Comparison of ENCODE assay signal across 8 mouse cellular contexts in genomic region chr2:58282259-58282910, GRCm38 (mm10).
A peak's percentile ranks its signal among the peaks of the same experiment; 100 is the strongest.
DNase-seq lines count a peak whose midpoint lies in the region; ATAC-seq and TF ChIP-seq lines count a peak whose summit lies in the region.

No protein-coding gene starts in this region.

- H3K4me3 ChIP-seq in ES-E14 (ENCODE audit: insufficient read depth in 1 of 2, low read depth in 1 of 2, low read length in 2 of 2, poor library complexity in 1 of 2, severe bottlenecking in 1 of 2), result no peak overlapping the region
- H3K4me3 ChIP-seq in forebrain, postnatal 0 days (ENCODE audit: low read depth, low read length), result no peak overlapping the region
- no peak overlapping the region for H3K4me3 ChIP-seq in liver, embryonic 13.5 days (replicated peaks)

- no peaks in the 10 kb centered on the region for H3K4me1 ChIP-seq in ES-E14 (ENCODE audit: control insufficient read depth in 2 of 2, insufficient read depth in 2 of 2, low read length in 2 of 2, poor library complexity in 1 of 2)
- H3K4me1 ChIP-seq in forebrain, postnatal 0 days (ENCODE audit: insufficient read depth), result peaks cover 4% of the 10 kb centered on the region; the same call in 1 of the 2 replicates
- H3K4me1 ChIP-seq in liver, embryonic 13.5 days (replicated peaks), result no peaks in the 10 kb centered on the region

- peak; percentile 63; the same call in 1 of the 2 replicates for ATAC-seq in forebrain, postnatal 0 days
- no peak for ATAC-seq in liver, embryonic 13.5 days (ENCODE audit: low read depth)
- ATAC-seq in neutrophil, adult 5-6 weeks (ENCODE audit: extremely low read depth, insufficient number of reproducible peaks, low FRiP score, poor library complexity, severe bottlenecking), result peak; percentile 98

- H3K36me3 ChIP-seq in ES-E14 (ENCODE audit: control insufficient read depth, insufficient read depth, low read length, poor library complexity, severe bottlenecking), result no peaks in the 10 kb centered on the region
- no peaks in the 10 kb centered on the region for H3K36me3 ChIP-seq in forebrain, postnatal 0 days (ENCODE audit: insufficient read depth)
- no peaks in the 10 kb centered on the region for H3K36me3 ChIP-seq in liver, embryonic 13.5 days

- WGBS in forebrain, postnatal 0 days, result 54% methylated on average over 8 of the region's 8 CpGs
- 47% methylated on average over 8 of the region's 8 CpGs for WGBS in liver, embryonic 13.5 days (ENCODE audit: insufficient replicate concordance)

- H3K27me3 ChIP-seq in forebrain, postnatal 0 days (ENCODE audit: insufficient read depth, low read length), result no peaks in the 10 kb centered on the region
- H3K27me3 ChIP-seq in liver, embryonic 13.5 days, result no peaks in the 10 kb centered on the region

- DNase-seq in 3T3-L1 (ENCODE audit: low read depth, low spot score) (peak; percentile 62), ES-E14 (ENCODE audit: low read depth, low spot score) (peak; percentile 65)
- DNase-seq in cerebellum, adult 11-12 months, result peak; percentile 19
- peak; percentile 46 for DNase-seq in forebrain, postnatal 0 days
- DNase-seq in kidney, adult 11 months, result peak; percentile 63
- peak; percentile 15 for DNase-seq in liver, embryonic 13.5 days
- peak; percentile 69 to 71 for DNase-seq in thymus, postnatal 36 days

- TF ChIP-seq CTCF in forebrain, postnatal 0 days (IDR thresholded peaks at IDR 0.05; ENCODE audit: low read depth), result peak; percentile 53

- in situ Hi-C loops in ES-E14 (cut with MboI; ENCODE audit: low sequenced_read_pairs in 2 of 2, unreplicated experiment in 2 of 2), result no loop called here

- no peak overlapping the region for H3K9ac ChIP-seq in ES-E14 (ENCODE audit: insufficient read depth, low read depth, low read length, poor library complexity, severe bottlenecking)
- no peak overlapping the region for H3K9ac ChIP-seq in forebrain, postnatal 0 days
- no peak overlapping the region for H3K9ac ChIP-seq in liver, embryonic 13.5 days

- no peak overlapping the region for H3K27ac ChIP-seq in ES-E14 (ENCODE audit: insufficient read depth, low read depth, low read length, poor library complexity, severe bottlenecking)
- H3K27ac ChIP-seq in forebrain, postnatal 0 days (ENCODE audit: low read depth, low read length), result no peak overlapping the region
- H3K27ac ChIP-seq in liver, embryonic 13.5 days, result no peak overlapping the region

- no peaks in the 10 kb centered on the region for H3K9me3 ChIP-seq in ES-E14 (ENCODE audit: control insufficient read depth, insufficient read depth, low read depth, low read length)
- H3K9me3 ChIP-seq in forebrain, postnatal 0 days (ENCODE audit: low read length), result no peaks in the 10 kb centered on the region
- H3K9me3 ChIP-seq in liver, embryonic 13.5 days (replicated peaks), result no peaks in the 10 kb centered on the region

- H3K4me2 ChIP-seq in forebrain, postnatal 0 days (ENCODE audit: low read depth), result no peak overlapping the region
- H3K4me2 ChIP-seq in liver, embryonic 13.5 days, result no peak overlapping the region

TF ChIP-seq in ES-E14, 5 proteins besides CTCF, POLR2A, EP300 and RAD21:
- 0 out of 2 replicates have a peak, but pooled peaks have one; percentile 20 for TF ChIP-seq ZC3H11A (IDR thresholded peaks at IDR 0.05; ENCODE audit: borderline replicate concordance, low read depth, low read length)
- TF ChIP-seq ZNF384 (IDR thresholded peaks at IDR 0.05; ENCODE audit: low read depth, low read length), result no peak

Comparison
In these comparisons a context has a peak if more than half of its experiments do, and no peak if none do; other contexts are left out.
1. DNase-seq: peak in every context shown above with its lines; median percentile 70 in thymus, postnatal 36 days; 65 in ES-E14; 63 in kidney, adult 11 months; 62 in 3T3-L1; 46 in forebrain, postnatal 0 days; 19 in cerebellum, adult 11-12 months; 15 in liver, embryonic 13.5 days.